Mouse (Mus musculus) midbrain, embryonic 12.5 days (tissue): ENCODE measurements at regions not wholly inside any gene's neighbourhood (a gene's known extent, or its start where the extent isn't known, plus 50 kb on each side); places are given as distances from the start of the nearest gene placed in this dataset.

Experiments
- ATAC-seq: fragments of 200-750 bp; cut with Nextera tagmentation; 2 replicates; pipeline ENCODE4 v1.8.0; 2017; ENCODE audit warnings: low read depth, moderate TSS enrichment, moderate library complexity; ENCODE audit not compliant: low FRiP score
- H3K27ac ChIP-seq: fragments of 300-500 bp; sonication (generic); replicated peaks from 2 replicates; pipeline ENCODE4 v1.5.1; 2016; ENCODE audit warnings: mild to moderate bottlenecking
- H3K27me3 ChIP-seq: fragments of 300-500 bp; sonication (generic); 2 replicates; pipeline ENCODE4 v1.6.1; 2016; ENCODE audit warnings: mild to moderate bottlenecking
- H3K36me3 ChIP-seq: fragments of 300-500 bp; sonication (generic); 2 replicates; pipeline ENCODE4 v1.6.1; 2016
- H3K4me1 ChIP-seq: fragments of 300-500 bp; sonication (generic); 2 replicates; pipeline ENCODE4 v1.6.1; 2016
- H3K4me2 ChIP-seq: fragments of 300-500 bp; sonication (generic); replicated peaks from 2 replicates; pipeline ENCODE4 v1.6.1; 2016; ENCODE audit warnings: mild to moderate bottlenecking, moderate library complexity
- H3K4me3 ChIP-seq: fragments of 300-500 bp; sonication (generic); 2 replicates; pipeline ENCODE4 v1.5.1; 2016; ENCODE audit warnings: mild to moderate bottlenecking
- H3K9ac ChIP-seq: fragments of 300-500 bp; sonication (generic); replicated peaks from 2 replicates; pipeline ENCODE4 v1.6.1; 2016; ENCODE audit warnings: mild to moderate bottlenecking, moderate library complexity
- H3K9me3 ChIP-seq: fragments of 300-500 bp; sonication (generic); 2 replicates; pipeline ENCODE4 v1.6.1; 2016; ENCODE audit warnings: mild to moderate bottlenecking
- WGBS: fragments of 180-500 bp; shearing (Covaris S2); methylation state at CpG from one replicate; pipeline ENCODE4 v1.1.7; 2016; 5-methylcytosine and 5-hydroxymethylcytosine counted together

DNA sequence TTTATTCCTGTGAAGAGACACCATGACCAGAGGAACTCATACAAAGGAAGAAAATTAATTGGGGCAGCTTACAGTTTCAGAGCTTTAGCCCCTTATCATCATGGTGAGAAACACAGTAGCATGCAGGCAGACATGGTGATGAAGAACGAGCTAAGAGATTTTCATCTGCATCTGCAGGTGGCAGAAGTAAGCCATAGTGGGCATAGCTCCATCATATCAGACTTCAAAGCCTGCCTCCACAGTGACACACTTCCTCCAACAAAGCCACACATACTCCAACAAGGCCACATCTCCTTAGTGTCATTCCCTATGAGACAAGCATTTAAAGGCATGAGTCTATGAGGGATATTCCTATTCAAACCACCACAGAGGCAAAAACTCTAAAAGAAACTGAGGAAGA, 800.7 kb upstream of the Pcdh9 start:
- H3K27ac ChIP-seq: no peak overlapping the region
- 81% methylated on average over 1 of the region's 1 CpGs for WGBS
- H3K27me3 ChIP-seq: no peaks in the 10 kb centered on the region
- no peaks in the 10 kb centered on the region for H3K4me1 ChIP-seq
- H3K9me3 ChIP-seq: no peaks in the 10 kb centered on the region
- no peak overlapping the region for H3K4me3 ChIP-seq
- no peak overlapping the region for H3K4me2 ChIP-seq
- no peaks in the 10 kb centered on the region for H3K36me3 ChIP-seq
- H3K9ac ChIP-seq: no peak overlapping the region
- ATAC-seq: no peak

DNA sequence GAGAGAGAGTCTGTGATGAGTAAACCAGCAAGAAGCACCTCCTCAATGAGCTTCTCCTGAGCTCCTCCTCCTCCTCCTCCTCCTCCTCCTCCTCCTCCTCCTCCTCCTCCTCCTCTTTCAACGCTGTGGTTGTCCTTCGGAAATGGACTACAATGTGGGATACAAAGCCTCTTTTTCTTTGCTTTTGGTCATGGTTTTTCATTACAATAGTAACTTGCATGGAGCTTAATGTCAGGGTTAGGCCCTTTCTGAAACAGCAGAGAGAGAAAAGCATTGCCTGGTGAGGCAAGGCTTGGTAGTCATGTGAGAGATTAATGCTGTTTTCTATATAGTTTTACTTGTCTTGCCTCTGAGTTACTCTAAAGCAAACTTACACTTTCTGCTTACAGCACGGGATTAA, 787.2 kb upstream of the Pcdh9 start:
- no peak overlapping the region for H3K4me3 ChIP-seq
- H3K9me3 ChIP-seq: no peaks in the 10 kb centered on the region
- 55% methylated on average over 1 of the region's 3 CpGs for WGBS
- H3K4me2 ChIP-seq: no peak overlapping the region
- H3K36me3 ChIP-seq: no peaks in the 10 kb centered on the region
- H3K4me1 ChIP-seq: no peaks in the 10 kb centered on the region
- H3K9ac ChIP-seq: no peak overlapping the region
- H3K27me3 ChIP-seq: peaks cover 3% of the 10 kb centered on the region; the same call in 1 of the 2 replicates
- no peak overlapping the region for H3K27ac ChIP-seq
- ATAC-seq: peak; percentile 52; the same call in 1 of the 2 replicates

DNA sequence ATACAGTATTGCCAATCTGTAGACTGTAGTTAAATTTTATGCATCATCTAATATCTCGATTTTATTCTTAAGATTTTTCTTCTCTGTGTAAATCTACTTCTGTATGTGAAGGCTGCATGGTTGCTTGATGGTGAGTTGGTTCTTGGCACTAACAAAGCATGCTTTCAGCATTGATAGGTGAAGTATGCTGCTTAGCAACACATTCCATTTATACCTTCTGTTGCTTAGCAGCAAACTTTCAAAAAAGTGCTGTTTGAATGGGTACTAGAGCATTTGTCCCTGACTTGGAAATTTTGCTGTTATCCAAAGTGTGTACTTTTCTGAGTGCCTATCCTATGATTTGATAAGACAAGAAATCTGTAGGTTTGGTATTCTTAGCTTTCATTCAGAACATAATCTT, 763.1 kb upstream of the Pcdh9 start:
- WGBS: 73% methylated on average over 1 of the region's 1 CpGs
- no peak for ATAC-seq
- Histone ChIP-seq H3K27ac (no peak overlapping the region), H3K36me3 (no peaks in the 10 kb centered on the region), H3K9me3 (no peaks in the 10 kb centered on the region), H3K4me1 (no peaks in the 10 kb centered on the region), H3K4me2 (no peak overlapping the region), H3K4me3 (no peak overlapping the region), H3K27me3 (no peaks in the 10 kb centered on the region), H3K9ac (no peak overlapping the region)

DNA sequence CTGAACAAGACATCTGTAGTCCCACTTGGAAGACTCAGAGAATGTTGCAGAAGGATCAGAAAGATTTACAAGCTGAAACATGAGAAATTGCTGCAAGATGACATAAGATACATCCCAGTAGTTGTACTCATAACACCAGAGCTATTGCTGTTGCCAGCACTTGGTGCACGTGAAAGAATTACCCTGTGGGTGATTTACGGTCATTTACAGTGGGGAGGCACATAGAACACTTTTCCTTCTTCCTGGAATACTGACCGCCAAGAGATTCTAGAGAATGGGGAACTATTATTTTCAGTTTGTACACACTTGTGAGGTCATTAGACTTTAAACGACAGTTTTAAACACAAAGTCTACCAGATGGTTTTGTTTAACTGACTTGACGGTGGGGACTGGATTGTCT, 724.5 kb upstream of the Pcdh9 start:
- H3K9ac ChIP-seq: no peak overlapping the region
- no peak overlapping the region for H3K27ac ChIP-seq
- no peaks in the 10 kb centered on the region for H3K36me3 ChIP-seq
- no peaks in the 10 kb centered on the region for H3K9me3 ChIP-seq
- H3K4me1 ChIP-seq: no peaks in the 10 kb centered on the region
- H3K27me3 ChIP-seq: no peaks in the 10 kb centered on the region
- no peak overlapping the region for H3K4me3 ChIP-seq
- H3K4me2 ChIP-seq: no peak overlapping the region
- no peak for ATAC-seq
- 86% methylated on average over 5 of the region's 5 CpGs for WGBS
